Mouse (Mus musculus): ENCODE results near the gene Taf4.

DNA sequence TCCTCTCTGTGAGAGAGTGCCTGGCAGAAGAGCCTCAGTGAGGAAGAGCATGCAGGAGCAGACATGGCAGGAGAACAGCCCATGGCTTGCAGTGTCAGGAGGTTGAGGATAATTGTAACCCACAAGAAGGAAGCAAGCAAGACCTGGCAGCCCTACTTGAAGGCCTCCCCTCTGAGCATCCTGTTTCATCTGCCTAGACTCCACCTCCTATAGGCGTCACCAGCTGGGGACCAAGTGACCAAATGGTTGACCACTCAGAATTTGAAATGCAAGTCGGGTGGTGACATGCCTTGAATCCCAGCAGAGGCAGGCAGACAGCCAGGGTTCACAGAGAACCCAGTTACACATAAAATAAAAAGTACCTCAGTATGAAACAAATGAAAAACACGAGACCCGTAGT is 4.2 kb upstream of the Taf4 start:
- no peak for TF ChIP-seq MYOD1 (IDR thresholded peaks at IDR 0.05; ENCODE audit: control insufficient read depth, insufficient read length, low read depth)
- TF ChIP-seq CTCF (IDR thresholded peaks at IDR 0.05; ENCODE audit: control insufficient read depth, insufficient read depth, insufficient read length) = no peak
- TF ChIP-seq CEBPB (IDR thresholded peaks at IDR 0.05; ENCODE audit: low read depth) = no peak
- no peak for TF ChIP-seq MYOG (IDR thresholded peaks at IDR 0.05; ENCODE audit: control insufficient read depth, extremely low read depth, insufficient read length)
- TF ChIP-seq MAX (IDR thresholded peaks at IDR 0.05) = no peak
- TF ChIP-seq USF1 (IDR thresholded peaks at IDR 0.05; ENCODE audit: low read depth) = no peak
- TF ChIP-seq FOSL1 (IDR thresholded peaks at IDR 0.05; ENCODE audit: insufficient read depth, low read length, poor library complexity, severe bottlenecking) = no peak
